Mouse (Mus musculus): ENCODE results near the gene Nol3. TPM values are rescaled to one million over a fixed set of nuclear protein-coding genes. Genes with fewer than 3 reads are reported as not detected.
"Not testable (repeated sequence)": the region's sequence is repeated elsewhere in the genome, so short reads cannot be mapped to it uniquely, and the experiment has no call there.

Gene Nol3
- total RNA-seq (2021), result 10 to 100 TPM in 1 of 2 experiments, 1 to 10 TPM in 1; 9.9 to 11.0 TPM

- DNase-seq, result no peak
Observed at GRCm38 (mm10) chr8:105275840-105276239, at the start of gene Nol3. TSS of gene Nol3 (plus strand) at chr8:105276140.

DNA sequence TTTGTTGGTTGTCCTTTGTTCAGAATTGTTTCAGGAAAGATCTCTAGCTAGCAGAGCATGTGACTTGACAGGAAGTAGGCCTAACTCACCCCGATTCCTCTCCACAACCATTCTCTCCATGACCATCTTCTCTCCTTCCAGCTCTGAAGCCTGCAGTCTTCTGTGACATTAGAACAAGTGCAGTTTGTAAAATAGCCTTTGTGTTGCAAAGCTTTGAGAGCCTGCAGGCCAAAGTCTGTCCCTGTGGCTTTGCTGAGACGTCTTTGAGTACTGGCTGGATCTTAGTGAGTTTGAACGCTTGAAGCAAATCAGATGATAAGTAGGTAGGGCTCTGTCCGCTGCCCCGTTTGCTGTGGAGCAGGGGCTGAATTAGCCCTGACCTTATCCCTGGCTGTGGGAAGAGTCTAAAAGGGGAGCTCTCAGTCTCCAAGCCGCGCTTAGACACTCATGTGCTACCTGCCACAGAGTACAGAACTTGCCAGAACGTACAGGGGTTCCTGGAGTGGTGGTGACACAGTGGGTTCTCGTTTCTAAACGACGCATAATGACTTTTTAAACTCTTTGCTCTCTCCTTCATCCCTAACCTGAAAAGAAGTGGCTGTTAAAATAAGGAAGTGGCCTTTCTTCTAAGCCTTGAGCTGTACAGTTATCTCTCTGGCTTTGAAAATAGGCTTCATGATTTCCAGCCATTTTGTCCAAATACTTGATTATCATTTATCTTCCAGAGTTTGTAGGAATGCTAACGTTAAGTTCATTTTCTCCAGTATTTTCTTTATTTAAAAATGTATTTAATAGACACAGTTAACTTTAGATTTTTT, 44.2 kb upstream of the Nol3 start:
- DNase-seq, result no peak

GRCm38 (mm10) chr8:105232321-105232693, 43.6 kb upstream of the Nol3 start:
- not testable (repeated sequence) for DNase-seq

- DNase-seq, result no peak
Observed at GRCm38 (mm10) chr8:105233126-105233935, 42.6 kb upstream of the Nol3 start.

GRCm38 (mm10) chr8:105235206-105235605, 40.7 kb upstream of the Nol3 start:
- no peak for DNase-seq

DNA sequence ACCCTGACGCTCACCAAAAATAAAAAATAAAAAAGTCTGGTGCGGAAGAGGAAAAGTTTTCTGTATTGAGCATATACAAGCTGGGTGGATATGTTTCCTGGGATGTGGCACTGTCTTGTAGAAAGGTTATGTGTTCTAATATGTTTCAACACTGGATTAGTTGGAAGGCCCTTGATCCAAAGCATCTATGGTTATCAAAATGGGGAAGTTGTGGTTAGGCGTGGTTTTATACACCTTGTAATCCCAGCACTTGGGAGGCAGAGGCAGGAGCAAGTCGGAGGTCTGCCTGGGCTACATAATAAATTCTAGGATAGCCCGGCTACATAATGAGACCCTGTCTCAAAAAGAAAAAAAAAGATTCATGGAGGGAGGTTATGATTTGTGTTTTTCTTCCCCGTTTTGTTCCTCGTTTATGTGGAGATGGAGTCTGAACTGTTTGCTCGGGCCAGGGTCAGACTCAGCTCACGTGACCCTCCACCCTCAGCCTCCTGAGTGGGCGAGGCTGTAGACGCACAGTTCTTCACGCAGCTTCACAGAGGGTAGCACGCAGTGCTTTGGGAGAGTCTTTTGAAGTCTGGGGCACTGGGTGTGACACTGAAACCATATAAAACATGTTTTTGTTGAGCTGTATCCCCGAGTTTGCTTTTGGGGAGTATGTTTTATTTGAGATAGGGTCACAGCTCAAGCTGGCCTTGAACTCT, 38.3 kb upstream of the Nol3 start:
- DNase-seq, result no peak

- no peak for DNase-seq
Observed at GRCm38 (mm10) chr8:105241016-105241415, 34.9 kb upstream of the Nol3 start.

GRCm38 (mm10) chr8:105251954-105252353, 24.0 kb upstream of the Nol3 start:
- DNase-seq, result no peak

DNA sequence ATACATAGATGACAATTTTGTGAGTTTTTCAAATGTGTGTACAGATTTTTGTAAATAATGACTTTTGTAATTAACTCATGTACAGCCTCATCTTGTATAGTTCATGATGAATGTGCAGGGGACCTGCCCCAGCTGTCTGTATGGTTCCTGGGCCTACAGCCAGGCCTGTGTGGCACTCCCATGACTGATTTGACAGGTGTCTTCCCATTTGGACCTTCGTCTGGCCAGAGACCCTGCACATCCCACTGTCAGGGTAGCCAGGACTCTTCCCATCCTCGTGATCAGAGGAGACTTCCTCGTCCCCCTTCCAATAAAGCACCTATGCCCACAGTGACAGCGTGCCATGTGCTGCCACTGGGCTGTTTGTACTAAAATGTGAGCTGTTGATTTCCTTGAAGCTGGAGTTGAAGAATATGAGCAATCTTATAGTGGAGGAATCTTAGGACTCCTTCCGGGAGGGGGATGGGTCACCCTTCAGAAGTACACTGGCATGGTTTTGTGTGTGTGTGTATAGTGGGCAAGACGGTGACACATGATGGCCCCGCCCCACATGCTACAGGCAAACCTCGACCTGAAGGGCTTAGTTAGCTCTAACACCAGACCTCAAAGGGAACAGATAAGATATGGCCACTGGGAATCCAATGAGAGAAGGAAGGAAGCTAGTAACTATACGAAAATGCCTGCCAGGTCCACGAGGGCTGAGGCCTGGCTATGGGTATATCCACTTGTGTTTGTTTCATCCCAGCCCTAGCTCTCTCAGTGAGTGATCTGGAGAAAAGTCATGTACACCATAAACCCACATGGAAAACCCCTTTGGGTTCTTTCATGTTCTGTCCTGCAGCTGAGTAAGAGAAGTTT, 23.0 kb upstream of the Nol3 start:
- DNase-seq, result no peak

DNA sequence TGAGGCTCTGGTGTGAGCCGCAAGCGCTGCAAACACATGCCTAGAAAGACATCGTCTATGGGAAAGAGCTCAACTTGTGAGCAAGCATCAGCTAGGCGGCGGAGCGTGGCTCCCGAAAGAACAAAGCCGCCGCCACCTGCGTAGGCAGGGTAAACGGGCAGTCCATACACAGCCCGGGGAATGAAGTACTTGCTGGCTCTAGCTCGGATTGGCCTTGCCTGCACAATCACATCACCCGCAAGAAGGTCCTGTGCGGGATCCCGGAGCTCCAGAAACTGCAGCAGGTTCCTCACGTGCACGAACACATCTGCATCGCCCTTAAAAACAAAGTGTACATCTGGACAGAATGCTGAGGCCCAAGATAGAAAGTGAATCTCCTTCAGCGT, 22.2 kb upstream of the Nol3 start:
- DNase-seq, result no peak

- DNase-seq, result peak; percentile 94
Observed at GRCm38 (mm10) chr8:105254152-105254965, 21.6 kb upstream of the Nol3 start.

DNA sequence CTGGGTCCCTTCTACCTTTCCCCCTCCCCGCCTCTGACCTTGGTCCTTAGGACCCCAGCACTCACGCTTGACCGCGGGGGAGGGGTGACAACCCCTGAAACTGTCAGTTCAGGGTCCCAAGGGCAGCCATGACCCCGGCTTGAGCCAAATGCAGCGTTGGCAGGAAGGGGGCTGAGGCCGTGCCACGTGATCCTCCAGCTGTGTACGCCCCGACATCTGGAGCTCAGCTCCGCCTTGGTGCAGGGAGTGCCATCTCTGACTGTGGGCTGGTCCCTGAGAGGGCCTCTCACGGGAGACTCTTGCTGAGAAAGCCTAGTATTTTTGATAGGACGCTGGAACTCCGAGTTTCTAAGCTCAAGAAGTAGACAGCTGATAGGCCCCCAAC, 21.0 kb upstream of the Nol3 start, which contains the start of gene B3gnt9:
TSS of gene B3gnt9 (minus strand) at position 188 of the 385 bp plus-strand sequence.
- peak; percentile 81 for DNase-seq

DNA sequence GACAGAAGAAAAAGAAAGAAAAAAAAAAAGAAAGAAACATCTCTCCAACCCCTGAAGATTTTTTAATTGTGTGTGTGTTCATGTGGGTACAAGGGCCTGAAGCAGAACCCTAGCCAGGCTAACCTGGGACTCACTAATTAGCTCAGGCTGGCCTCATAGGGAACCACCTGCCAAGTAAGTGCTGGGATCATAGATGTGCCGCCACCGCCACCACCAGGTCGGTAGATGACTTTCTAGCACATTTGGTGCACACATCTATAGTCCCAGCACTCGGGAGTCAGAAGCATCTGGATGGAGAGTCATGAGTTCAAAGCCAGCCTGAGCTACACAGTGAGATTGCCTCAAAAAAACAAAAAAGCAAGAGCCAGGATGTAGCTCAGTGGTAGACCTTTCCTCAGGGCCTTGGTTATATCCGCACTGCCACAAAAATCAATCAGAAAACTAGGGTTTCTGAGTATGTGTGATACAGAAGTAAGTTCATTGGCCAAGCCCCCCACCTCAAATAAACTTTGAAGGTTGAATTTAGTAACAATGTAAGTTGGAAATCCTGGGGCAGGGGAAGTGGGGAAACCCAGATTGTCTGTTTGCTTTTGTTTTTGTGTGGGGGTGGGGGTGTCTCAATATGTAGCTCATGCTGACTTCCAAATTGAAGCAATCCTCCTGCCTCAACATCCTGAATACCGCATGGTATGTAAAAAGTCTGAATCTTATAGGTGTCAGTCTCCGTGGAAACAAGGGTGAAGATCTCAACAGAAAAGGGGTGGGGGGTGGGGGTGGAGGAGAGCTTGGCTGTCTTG, 18.4 kb upstream of the Nol3 start:
- no peak for DNase-seq

DNA sequence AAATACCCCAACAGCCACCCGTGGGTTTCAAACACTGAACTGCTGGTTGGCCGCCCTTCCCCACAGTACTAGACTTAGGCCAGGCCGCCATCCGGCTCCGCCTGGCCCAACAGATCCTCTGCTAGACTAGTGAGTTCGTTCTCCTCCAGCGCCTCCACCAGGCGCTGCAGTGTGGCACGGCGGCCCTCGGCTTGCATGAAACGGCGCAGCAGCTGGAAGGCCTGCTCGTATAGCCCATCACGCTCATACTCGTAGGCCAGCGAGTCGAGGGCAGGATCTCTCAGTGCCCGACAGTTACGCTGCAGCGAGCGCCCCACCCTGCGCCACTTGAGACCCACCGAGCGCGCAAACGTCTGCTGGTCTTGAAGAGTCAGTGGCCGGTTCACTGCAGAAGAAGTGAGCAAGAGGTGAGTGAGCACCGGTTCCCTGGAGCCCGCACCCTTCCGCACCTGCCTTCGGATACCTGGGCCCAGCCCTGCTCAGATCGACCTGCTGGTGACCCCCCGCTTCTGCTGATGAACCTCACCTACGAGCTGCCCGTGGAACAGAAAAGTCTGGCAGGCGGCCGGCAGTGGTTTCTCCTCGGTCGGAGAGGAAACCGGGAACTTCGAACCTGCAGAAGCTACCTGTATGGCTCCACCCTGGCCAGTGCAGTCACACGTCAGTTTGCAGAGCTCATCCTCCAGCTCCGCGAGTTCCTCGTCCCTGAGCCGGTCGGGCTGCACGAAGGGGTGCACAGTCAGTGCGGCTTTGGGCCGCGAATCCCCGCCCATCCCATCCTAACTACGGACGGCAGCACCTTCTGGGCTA, 16.8 kb upstream of the Nol3 start:
- no peak for DNase-seq

DNA sequence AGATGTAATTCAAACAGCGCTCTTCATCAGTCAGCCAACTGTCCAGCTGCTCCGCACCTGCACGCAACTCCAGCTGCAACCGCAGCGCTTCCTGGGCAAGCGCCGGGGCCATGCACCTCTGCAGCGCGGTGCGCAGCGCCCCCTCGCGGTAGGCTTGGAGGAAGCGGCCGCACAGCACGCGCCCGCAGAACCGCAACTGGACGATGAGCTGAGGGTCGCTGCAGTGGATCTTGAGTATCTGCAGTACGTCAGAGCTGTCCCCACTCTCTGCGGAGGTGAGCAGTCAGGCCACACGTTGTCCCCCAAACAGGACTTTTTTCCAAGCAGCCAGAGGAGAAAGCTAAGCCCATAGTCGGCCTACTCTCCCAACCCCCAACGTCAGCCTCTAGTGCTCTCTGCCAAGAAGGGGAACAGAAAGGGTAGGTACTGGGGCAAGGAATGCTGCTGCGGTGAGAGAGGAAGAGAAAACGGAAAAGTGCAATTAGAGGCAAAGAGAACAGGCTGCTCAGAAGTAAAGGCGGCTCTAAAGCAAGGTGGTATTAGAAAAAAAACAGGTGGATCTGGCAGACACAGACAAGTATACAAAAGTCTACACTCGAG, 16.1 kb upstream of the Nol3 start:
- peak; percentile 86 for DNase-seq

DNA sequence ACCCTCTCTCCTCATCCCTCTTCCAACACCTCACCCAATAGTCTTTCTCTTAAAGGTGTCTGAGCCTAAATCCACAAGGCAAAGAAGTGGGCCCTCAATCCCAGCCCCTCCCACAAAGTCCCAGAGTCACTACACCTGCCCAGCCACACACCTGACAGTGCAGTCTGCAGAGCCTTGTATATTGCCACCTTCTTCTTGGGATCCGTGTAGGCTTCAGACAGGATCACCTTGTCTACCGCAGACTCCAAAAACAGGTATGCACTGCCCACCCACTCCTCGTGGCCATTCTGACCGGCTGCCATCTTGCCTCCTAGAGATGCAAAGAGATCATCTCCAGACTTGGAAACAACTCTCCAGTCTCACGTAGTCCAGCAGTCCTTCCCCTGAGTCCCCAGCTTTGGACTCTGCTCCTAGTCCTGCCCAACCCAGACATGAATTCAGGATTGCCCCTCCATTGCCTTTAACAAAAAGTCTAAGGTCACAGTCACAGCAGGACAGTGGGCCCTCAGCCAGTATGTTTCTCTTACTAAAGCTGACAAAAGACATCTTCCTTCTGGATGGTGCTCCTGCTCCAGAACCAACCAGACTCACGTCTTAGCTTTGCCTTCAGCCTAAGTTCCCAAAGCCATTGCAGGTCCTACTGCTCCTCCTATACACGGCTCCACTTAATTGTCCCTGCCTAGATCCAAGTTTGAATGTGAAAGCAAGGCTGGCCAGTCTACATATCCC, 15.4 kb upstream of the Nol3 start:
- no peak for DNase-seq

GRCm38 (mm10) chr8:105261326-105261980, 14.5 kb upstream of the Nol3 start:
- DNase-seq, result no peak

Measured in heart, postnatal 4 days (tissue).